Mouse (Mus musculus): ENCODE results near the gene Dnaaf5. TPM values are rescaled to one million over a fixed set of nuclear protein-coding genes. Genes with fewer than 3 reads are reported as not detected.

The Dnaaf5 gene
- polyA plus RNA-seq, 1 experiment from 2014 or later: 6.8 TPM

DNA sequence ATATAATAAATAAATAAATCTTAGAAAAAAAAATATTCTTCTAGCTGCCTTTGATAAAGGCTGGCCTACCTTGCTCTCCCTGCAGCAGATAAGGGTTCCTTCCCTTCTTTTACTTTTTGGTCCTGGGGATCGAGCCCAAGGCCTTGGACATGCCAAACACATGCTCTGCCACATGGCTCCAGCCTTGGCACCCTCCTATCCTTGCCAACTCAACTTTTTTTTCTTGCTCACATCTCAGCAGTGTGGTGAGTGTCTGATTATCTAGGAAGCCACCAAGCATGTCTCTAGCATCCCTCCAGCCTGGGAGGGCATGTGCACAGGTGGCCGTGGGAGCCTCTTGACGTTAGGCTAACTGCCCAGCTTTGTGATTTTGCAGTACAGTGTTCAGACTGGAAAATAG is 78.3 kb downstream of the Dnaaf5 start:
- Histone ChIP-seq H3K4me1 (ENCODE audit: control insufficient read depth, insufficient read depth, low read length) (no peaks in the 10 kb centered on the region), H3K27me3 (ENCODE audit: control insufficient read depth, insufficient read depth, low read length) (no peaks in the 10 kb centered on the region), H3K4me3 (ENCODE audit: low read depth, low read length) (no peak overlapping the region), H3K27ac (replicated peaks; ENCODE audit: low read depth, low read length) (no peak overlapping the region), H3K9me3 (replicated peaks; ENCODE audit: control insufficient read depth, low read length) (no peaks in the 10 kb centered on the region), H3K36me3 (replicated peaks; ENCODE audit: control insufficient read depth, insufficient read depth, low read depth, low read length) (peaks cover 5% of the 10 kb centered on the region), H3K9ac (replicated peaks; ENCODE audit: low read length) (no peak overlapping the region), H3K4me2 (ENCODE audit: low read depth, low read length) (no peak overlapping the region)
- DNase-seq (ENCODE audit: low spot score) (no peak), ATAC-seq (replicated peaks; ENCODE audit: insufficient number of reproducible peaks, low FRiP score, low TSS enrichment, low read depth) (no peak)
- 93% methylated on average over 3 of the region's 3 CpGs for WGBS

DNA sequence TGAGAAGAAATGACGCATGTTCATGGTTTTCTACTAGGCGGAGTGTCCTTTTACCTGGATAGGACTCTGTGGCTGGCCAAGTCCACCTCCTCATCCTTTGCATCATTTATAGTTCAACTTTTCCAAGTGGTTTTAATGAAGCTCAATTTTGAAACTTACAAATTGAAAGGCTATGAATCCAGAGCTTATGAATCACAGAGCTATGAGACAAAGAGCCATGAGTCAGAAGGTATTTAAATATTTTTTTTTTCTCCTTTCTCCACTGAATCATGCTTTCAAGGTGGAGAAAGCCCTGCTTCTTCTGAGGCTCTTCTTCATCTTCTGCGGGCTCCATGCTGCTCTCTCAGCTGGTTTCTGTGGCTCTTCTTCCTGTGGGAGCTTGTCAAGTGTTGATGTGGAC is 79.7 kb downstream of the Dnaaf5 start:
- no peak for DNase-seq (ENCODE audit: low spot score)
- Histone ChIP-seq H3K4me2 (ENCODE audit: low read depth, low read length) (no peak overlapping the region), H3K4me1 (ENCODE audit: control insufficient read depth, insufficient read depth, low read length) (no peaks in the 10 kb centered on the region), H3K9ac (replicated peaks; ENCODE audit: low read length) (no peak overlapping the region), H3K4me3 (ENCODE audit: low read depth, low read length) (no peak overlapping the region), H3K27me3 (ENCODE audit: control insufficient read depth, insufficient read depth, low read length) (no peaks in the 10 kb centered on the region), H3K27ac (replicated peaks; ENCODE audit: low read depth, low read length) (no peak overlapping the region), H3K36me3 (replicated peaks; ENCODE audit: control insufficient read depth, insufficient read depth, low read depth, low read length) (peaks cover 15% of the 10 kb centered on the region), H3K9me3 (replicated peaks; ENCODE audit: control insufficient read depth, low read length) (no peaks in the 10 kb centered on the region)
- 91% methylated on average over 3 of the region's 3 CpGs for WGBS
- ATAC-seq (replicated peaks; ENCODE audit: insufficient number of reproducible peaks, low FRiP score, low TSS enrichment, low read depth): no peak

DNA sequence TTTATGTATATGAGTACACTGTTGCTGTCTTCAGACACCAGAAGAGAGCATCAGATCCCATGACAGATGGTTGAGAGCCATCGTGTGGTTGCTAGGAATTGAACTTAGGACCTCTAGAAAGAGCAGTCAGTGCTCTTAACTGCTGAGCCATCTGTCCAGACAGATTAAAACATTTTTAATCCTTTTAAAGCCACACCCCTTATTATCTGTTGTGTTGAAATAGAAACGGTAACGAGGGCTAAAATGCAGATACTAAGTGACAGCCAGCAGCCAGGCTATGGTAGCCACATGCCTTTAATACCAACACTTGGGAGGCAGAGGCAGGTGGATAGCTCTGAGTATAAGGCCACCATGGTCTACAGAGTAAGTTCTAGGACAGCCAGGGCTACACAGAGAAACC is 82.1 kb downstream of the Dnaaf5 start:
- H3K9ac ChIP-seq (replicated peaks; ENCODE audit: low read length): no peak overlapping the region
- 89% methylated on average over 3 of the region's 3 CpGs for WGBS
- DNase-seq (ENCODE audit: low spot score) (no peak), ATAC-seq (replicated peaks; ENCODE audit: insufficient number of reproducible peaks, low FRiP score, low TSS enrichment, low read depth) (no peak)
- H3K4me1 ChIP-seq (ENCODE audit: control insufficient read depth, insufficient read depth, low read length): no peaks in the 10 kb centered on the region
- no peaks in the 10 kb centered on the region for H3K27me3 ChIP-seq (ENCODE audit: control insufficient read depth, insufficient read depth, low read length)
- no peak overlapping the region for H3K27ac ChIP-seq (replicated peaks; ENCODE audit: low read depth, low read length)
- peaks cover 18% of the 10 kb centered on the region for H3K36me3 ChIP-seq (replicated peaks; ENCODE audit: control insufficient read depth, insufficient read depth, low read depth, low read length)
- H3K4me2 ChIP-seq (ENCODE audit: low read depth, low read length): no peak overlapping the region
- H3K9me3 ChIP-seq (replicated peaks; ENCODE audit: control insufficient read depth, low read length): no peaks in the 10 kb centered on the region
- no peak overlapping the region for H3K4me3 ChIP-seq (ENCODE audit: low read depth, low read length)

DNA sequence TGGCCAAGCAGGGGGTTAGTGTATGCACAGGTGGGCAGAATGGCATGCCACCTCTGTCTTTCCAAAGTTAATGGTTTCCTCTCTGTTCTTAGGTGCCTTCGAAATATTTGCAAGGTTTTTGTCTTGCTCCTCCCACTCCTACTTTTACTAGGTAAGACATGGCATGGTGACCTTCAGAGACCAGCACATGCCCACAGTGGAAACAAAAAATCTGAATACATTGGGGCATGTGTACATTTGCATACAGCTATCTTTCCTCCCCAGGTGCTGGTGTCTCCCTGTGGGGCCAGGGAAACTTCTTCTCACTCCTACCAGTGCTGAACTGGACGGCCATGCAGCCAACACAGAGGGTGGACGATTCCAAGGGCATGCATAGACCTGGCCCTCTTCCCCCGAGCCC is 84.4 kb downstream of the Dnaaf5 start:
- peaks cover 21% of the 10 kb centered on the region for H3K36me3 ChIP-seq (replicated peaks; ENCODE audit: control insufficient read depth, insufficient read depth, low read depth, low read length)
- WGBS: 88% methylated on average over 4 of the region's 4 CpGs

More for the DNA sequence above, 84.4 kb downstream of the Dnaaf5 start:
- H3K4me3 ChIP-seq (ENCODE audit: low read depth, low read length): no peak overlapping the region
- no peak overlapping the region for H3K4me2 ChIP-seq (ENCODE audit: low read depth, low read length)
- no peaks in the 10 kb centered on the region for H3K27me3 ChIP-seq (ENCODE audit: control insufficient read depth, insufficient read depth, low read length)
- ATAC-seq (replicated peaks; ENCODE audit: insufficient number of reproducible peaks, low FRiP score, low TSS enrichment, low read depth) (no peak), DNase-seq (ENCODE audit: low spot score) (no peak)
- H3K9ac ChIP-seq (replicated peaks; ENCODE audit: low read length): no peak overlapping the region
- H3K4me1 ChIP-seq (ENCODE audit: control insufficient read depth, insufficient read depth, low read length): no peaks in the 10 kb centered on the region
- no peak overlapping the region for H3K27ac ChIP-seq (replicated peaks; ENCODE audit: low read depth, low read length)
- H3K9me3 ChIP-seq (replicated peaks; ENCODE audit: control insufficient read depth, low read length): no peaks in the 10 kb centered on the region

Other genes starting within 250 kb of the Dnaaf5 start
- gene Pdgfa, start 152.9 kb upstream of the Dnaaf5 start, polyA plus RNA-seq (2014; fragmentation: Nextera tagmentation; extraction: Ambion mirVana): 34.5 and 39.3 TPM in 2 replicates
- gene Prkar1b, start 222 bp upstream of the Dnaaf5 start, polyA plus RNA-seq (2014; fragmentation: Nextera tagmentation; extraction: Ambion mirVana): 8.7 and 11.7 TPM in 2 replicates
- gene Sun1, start 50.4 kb downstream of the Dnaaf5 start, polyA plus RNA-seq (2014; fragmentation: Nextera tagmentation; extraction: Ambion mirVana): 42.9 and 45.9 TPM in 2 replicates
- 123 and 146 TPM in 2 replicates for gene Get4, start 102.1 kb downstream of the Dnaaf5 start, polyA plus RNA-seq (2014; fragmentation: Nextera tagmentation; extraction: Ambion mirVana)
- gene Adap1, start 175.4 kb downstream of the Dnaaf5 start, polyA plus RNA-seq (2014; fragmentation: Nextera tagmentation; extraction: Ambion mirVana): 1.6 and 1.7 TPM in 2 replicates
- gene Cox19, start 201.2 kb downstream of the Dnaaf5 start, polyA plus RNA-seq (2014; fragmentation: Nextera tagmentation; extraction: Ambion mirVana): 116 and 123 TPM in 2 replicates
- 0.41 and 0.46 TPM in 2 replicates for gene Cyp2w1, start 202.4 kb downstream of the Dnaaf5 start, polyA plus RNA-seq (2014; fragmentation: Nextera tagmentation; extraction: Ambion mirVana)
- gene Gpr146, start 227.5 kb downstream of the Dnaaf5 start, polyA plus RNA-seq (2014; fragmentation: Nextera tagmentation; extraction: Ambion mirVana): 1.6 and 1.7 TPM in 2 replicates

All from embryonic facial prominence, embryonic 11.5 days (tissue).